Mouse (Mus musculus): ENCODE measurements around the gene Gm14597.
"Not testable (repeated sequence)": the region's sequence is repeated elsewhere in the genome, so short reads cannot be mapped to it uniquely, and the experiment has no call there.

Gm14597 gene

DNA sequence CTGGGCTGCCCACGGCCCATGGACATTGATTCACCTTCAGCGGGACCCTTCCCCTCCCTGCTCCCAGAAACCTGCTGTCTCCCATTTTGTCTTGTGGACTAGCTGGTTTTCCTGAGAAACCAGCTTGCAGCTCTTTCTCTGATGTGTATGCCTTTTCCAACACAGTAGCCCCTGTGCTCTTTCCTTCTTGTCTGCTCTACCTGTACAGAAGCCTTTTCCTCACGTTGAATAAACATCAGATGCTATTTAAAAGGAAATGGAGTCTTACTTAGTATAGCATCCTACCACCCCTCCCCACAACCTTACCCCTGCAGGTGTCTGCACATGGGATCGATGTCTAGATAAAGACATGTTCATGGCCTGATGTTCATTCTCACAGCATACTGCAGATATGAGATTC lies at the start of gene Gm14597:
Gene Gm14597 (minus strand): TSS at position 101 of the 400 bp plus-strand sequence.
- not testable (repeated sequence) for H3K9me3 ChIP-seq (ENCODE audit: low read length); H3K4me1 ChIP-seq (replicated peaks; ENCODE audit: low read depth, low read length); H3K36me3 ChIP-seq (ENCODE audit: insufficient read depth, low read length); H3K27me3 ChIP-seq (ENCODE audit: insufficient read depth, low read length)
- H3K4me3 ChIP-seq (replicated peaks; ENCODE audit: low read length): peak within 1 kb of the TSS; percentile 26; the same call in 1 of the 2 replicates

DNA sequence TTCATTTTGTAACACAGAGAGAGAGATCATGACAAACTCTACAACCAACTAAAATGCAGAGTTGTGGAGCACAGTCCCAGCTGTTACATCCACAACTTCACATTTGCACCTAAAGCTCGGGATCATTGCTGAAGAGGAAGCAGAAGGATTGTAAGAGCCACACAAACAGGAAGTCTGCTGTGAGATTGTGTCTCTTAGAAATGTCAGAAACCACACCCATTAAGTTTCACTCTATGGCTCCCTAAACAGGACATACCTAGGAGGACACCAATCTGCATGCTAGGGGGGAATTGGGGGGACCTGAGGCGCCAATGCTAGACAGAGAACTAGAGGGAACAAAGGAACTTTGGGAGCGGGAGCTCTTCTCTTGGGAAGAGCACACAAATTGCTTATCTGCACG lies 44.1 kb upstream of the Gm14597 start:
- not testable (repeated sequence) for H3K4me1 ChIP-seq (replicated peaks; ENCODE audit: low read depth, low read length); H3K27me3 ChIP-seq (ENCODE audit: insufficient read depth, low read length); H3K9me3 ChIP-seq (ENCODE audit: low read length); H3K4me3 ChIP-seq (replicated peaks; ENCODE audit: low read length); H3K36me3 ChIP-seq (ENCODE audit: insufficient read depth, low read length)

DNA sequence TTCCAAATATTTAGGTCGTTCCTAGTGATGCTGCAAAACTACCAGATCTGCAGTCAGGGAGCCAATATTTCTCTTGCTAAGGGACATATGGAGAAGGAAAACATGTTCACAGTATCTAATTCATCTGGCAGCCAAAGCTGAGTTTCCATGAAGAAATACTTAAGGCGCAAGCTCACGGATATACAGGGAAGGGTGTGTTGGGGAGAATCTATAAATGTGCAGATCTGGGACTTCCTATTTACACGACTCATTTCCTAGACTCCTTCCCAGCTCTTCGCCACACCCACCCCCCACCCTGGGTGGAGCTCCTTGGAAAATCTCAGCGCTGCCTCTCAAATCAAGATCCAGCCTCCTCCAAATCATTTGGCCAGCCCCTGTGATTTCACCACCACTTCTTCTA lies 37.1 kb upstream of the Gm14597 start:
- TF ChIP-seq POU5F1 (IDR thresholded peaks at IDR 0.05; ENCODE audit: borderline replicate concordance, low read length): no peak
- no peak for TF ChIP-seq NANOG (IDR thresholded peaks at IDR 0.05; ENCODE audit: borderline replicate concordance, low read length)
- TF ChIP-seq CTCF (conservative IDR thresholded peaks at IDR 0.05; ENCODE audit: low read length): no peak
- no peaks in the 10 kb centered on the region for H3K27me3 ChIP-seq (ENCODE audit: insufficient read depth, low read length)
- no peaks in the 10 kb centered on the region for H3K36me3 ChIP-seq (ENCODE audit: insufficient read depth, low read length)
- H3K4me3 ChIP-seq (replicated peaks; ENCODE audit: low read length): no peak overlapping the region
- H3K4me1 ChIP-seq (replicated peaks; ENCODE audit: low read depth, low read length): 0 out of 2 replicates have a peak, but pooled peaks cover 3% of the 10 kb centered on the region
- no peaks in the 10 kb centered on the region for H3K9me3 ChIP-seq (ENCODE audit: low read length)

DNA sequence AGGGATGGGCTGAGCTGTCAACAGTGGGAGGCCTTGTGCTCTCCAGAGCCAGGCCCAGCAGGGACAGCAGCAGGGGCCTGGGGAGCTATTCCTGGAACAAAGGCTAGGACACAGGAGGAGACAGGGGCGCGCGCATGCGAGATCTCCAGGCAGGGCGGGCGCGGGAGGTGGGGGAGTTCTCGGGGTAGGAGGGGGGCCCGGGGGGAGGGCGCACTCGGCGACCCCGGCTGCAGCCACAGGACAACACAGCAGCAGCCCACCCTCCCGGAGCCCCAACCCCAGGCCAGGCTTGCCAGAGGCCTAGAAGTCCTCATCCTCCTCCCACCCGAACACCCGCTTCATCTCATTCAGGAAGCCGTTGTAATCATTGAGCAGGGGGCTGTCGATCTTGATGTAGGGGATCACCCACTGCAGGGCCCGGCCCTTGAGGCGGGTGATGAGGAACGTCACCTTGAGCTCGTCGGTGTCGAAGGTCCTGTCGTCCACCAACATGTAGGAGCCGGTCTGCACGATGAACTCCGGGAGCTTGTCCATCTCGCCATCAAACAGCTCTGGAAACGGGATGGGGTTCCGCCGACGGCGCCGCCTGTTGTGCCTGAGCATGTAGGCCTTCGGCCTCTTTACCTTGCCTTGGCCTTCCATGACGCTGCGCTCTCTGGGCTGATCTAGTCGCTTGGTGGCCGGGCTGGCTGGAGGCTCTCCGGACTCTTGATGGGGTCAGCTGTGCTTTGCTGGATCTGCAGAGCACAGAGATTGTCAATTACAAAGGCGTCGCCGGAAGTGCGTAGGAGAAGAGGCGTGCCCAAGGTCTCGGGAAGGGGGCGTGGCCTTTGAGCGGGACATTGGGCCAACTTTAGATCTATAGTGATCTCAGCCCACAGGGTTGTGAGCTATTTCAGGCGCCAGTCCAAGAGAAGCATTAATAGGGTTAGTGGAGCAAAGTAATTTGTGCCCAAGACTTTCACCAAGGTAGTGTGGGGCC lies 34.5 kb upstream of the Gm14597 start, which contains the start of gene Rtl8a:
Gene Rtl8a (minus strand): TSS at position 703 of the 982 bp plus-strand sequence.
- H3K4me1 ChIP-seq (replicated peaks; ENCODE audit: low read depth, low read length); H3K9me3 ChIP-seq (ENCODE audit: low read length); H3K27me3 ChIP-seq (ENCODE audit: insufficient read depth, low read length); H3K36me3 ChIP-seq (ENCODE audit: insufficient read depth, low read length): not testable (repeated sequence)
- H3K4me3 ChIP-seq (replicated peaks; ENCODE audit: low read length): 0 out of 2 replicates have a peak within 1 kb of the TSS, but pooled peaks have one; percentile 43

DNA sequence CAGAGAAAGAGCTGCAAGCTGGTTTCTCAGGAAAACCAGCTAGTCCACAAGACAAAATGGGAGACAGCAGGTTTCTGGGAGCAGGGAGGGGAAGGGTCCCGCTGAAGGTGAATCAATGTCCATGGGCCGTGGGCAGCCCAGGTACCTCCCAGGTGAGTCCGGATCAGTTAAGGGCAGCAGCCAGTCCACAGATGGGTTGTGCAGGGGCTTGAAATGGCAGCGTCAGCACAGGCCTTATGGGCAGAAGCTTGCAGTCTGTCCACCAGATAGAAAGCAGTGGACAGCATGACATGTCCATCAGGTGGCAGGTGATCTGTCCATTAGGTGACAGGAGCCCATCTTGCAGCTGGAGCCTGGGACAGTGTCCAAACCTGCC lies 33.8 kb upstream of the Gm14597 start:
- H3K36me3 ChIP-seq (ENCODE audit: insufficient read depth, low read length); H3K9me3 ChIP-seq (ENCODE audit: low read length); H3K4me1 ChIP-seq (replicated peaks; ENCODE audit: low read depth, low read length); H3K27me3 ChIP-seq (ENCODE audit: insufficient read depth, low read length); H3K4me3 ChIP-seq (replicated peaks; ENCODE audit: low read length): not testable (repeated sequence)

DNA sequence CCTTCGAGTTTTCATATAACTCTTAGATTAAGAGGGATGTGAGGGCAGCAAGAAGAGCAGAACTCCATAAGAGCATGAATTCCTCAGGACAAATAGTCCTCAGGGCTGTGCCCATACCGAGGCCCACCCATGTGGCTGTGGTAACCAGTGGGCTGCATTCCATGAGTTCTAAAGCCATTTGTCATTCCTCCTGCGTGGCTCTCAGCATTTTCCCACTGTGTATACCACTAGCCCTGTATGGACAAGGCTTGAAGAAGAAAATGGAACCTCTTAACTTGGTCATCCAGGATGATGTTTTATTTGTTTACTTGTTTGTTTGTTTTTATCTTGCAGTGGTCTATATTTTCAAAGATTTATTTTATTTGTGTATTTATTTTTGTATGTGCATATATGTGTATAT lies 29.3 kb upstream of the Gm14597 start:
- H3K9me3 ChIP-seq (ENCODE audit: low read length); H3K4me1 ChIP-seq (replicated peaks; ENCODE audit: low read depth, low read length); H3K27me3 ChIP-seq (ENCODE audit: insufficient read depth, low read length); H3K36me3 ChIP-seq (ENCODE audit: insufficient read depth, low read length); H3K4me3 ChIP-seq (replicated peaks; ENCODE audit: low read length): not testable (repeated sequence)

DNA sequence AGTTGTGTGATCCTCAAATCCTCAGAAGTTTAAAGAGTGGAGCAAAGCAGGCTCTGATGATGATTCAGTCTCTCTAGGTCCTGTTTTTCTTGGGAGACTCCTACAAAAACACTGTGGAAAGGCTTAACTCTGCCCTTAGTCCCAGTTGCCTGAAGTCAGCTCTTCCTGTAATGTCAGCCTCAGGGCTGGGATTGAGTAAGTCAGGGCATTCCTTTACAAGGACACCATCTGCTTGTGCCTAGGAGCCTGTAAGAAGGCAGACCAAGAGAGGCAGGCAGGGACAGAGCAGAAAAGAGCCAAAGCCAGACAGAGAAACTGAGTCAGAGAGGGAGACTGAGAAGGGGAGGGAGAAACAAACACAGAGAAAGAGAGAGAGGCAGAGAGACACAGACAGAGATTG lies 2.6 kb upstream of the Gm14597 start:
- not testable (repeated sequence) for H3K4me1 ChIP-seq (replicated peaks; ENCODE audit: low read depth, low read length); H3K9me3 ChIP-seq (ENCODE audit: low read length); H3K27me3 ChIP-seq (ENCODE audit: insufficient read depth, low read length); H3K36me3 ChIP-seq (ENCODE audit: insufficient read depth, low read length); H3K4me3 ChIP-seq (replicated peaks; ENCODE audit: low read length)

DNA sequence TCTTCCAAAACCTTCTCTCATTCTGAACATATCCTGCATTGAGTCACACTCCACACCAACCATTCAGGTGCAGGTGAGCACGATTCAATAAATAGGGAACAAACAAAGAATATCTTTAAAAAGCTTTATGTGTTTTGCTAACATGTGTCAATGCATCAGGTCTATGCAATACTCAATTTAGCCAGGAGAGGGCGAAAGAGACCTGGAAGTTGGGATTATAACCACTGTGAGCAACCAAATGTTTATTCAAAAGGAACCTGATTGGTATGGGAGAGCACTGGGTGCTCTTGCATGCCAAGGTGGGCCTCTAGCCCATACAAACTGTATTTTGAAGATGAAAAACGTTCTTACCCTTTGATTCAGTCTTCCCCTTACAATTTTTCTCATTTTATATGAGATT lies 1.8 kb upstream of the Gm14597 start:
- Histone ChIP-seq H3K36me3 (ENCODE audit: insufficient read depth, low read length) (no peaks in the 10 kb centered on the region), H3K9me3 (ENCODE audit: low read length) (no peaks in the 10 kb centered on the region), H3K27me3 (ENCODE audit: insufficient read depth, low read length) (no peaks in the 10 kb centered on the region), H3K4me1 (replicated peaks; ENCODE audit: low read depth, low read length) (no peaks in the 10 kb centered on the region), H3K4me3 (replicated peaks; ENCODE audit: low read length) (no peak overlapping the region)
- no peak for TF ChIP-seq POU5F1 (IDR thresholded peaks at IDR 0.05; ENCODE audit: borderline replicate concordance, low read length)
- peak; percentile 37 for TF ChIP-seq CTCF (conservative IDR thresholded peaks at IDR 0.05; ENCODE audit: low read length)

DNA sequence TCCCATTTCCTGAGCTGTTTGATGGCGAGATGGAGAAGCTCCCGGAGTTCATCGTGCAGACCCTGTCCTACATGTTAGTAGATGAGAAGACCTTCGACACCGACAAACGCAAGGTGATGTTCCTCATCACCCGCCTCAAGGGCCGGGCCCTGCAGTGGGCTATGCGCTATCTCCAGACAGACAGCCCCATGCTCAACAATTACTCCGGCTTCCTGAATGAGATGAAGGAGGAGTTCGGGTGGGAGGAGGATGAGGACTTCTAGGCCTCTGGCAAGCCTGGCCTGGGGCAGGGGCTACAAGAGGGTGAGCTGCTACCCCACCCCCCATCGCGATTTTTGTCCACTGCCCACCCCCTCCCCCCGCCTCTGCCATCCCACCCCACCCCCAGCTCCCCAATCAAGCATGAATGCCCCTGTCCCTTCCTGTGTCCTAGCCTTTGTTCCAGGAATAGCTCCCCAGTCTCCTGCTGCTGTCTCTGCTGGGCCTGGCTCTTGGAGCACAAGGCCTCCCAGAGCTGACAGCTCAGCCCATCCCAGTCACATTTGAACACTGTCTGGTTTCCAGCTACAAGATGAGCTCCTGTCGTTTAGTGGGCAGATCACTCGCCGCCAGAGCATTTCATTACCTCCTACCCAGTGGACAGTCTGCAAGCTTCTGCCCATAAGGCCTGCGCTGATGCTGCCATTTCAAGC lies 511 bp downstream of the Gm14597 start:
- no peaks in the 10 kb centered on the region for H3K4me1 ChIP-seq (replicated peaks; ENCODE audit: low read depth, low read length)
- no peaks in the 10 kb centered on the region for H3K36me3 ChIP-seq (ENCODE audit: insufficient read depth, low read length)
- no peaks in the 10 kb centered on the region for H3K27me3 ChIP-seq (ENCODE audit: insufficient read depth, low read length)
- H3K9me3 ChIP-seq (ENCODE audit: low read length): no peaks in the 10 kb centered on the region
- TF ChIP-seq NANOG (IDR thresholded peaks at IDR 0.05; ENCODE audit: borderline replicate concordance, low read length): no peak
- TF ChIP-seq CTCF (conservative IDR thresholded peaks at IDR 0.05; ENCODE audit: low read length): no peak
- no peak for TF ChIP-seq POU5F1 (IDR thresholded peaks at IDR 0.05; ENCODE audit: borderline replicate concordance, low read length)
- H3K4me3 ChIP-seq (replicated peaks; ENCODE audit: low read length): peak overlapping the region; percentile 26; the same call in 1 of the 2 replicates
